Mouse (Mus musculus) embryo, embryonic 10.5 days (tissue): ENCODE measurements around the gene Med20.

ENCODE experiments used
- DNase-seq: peaks from one replicate; pipeline ENCODE4 v3.0.0-alpha.2; 2015; ENCODE audit warnings: low spot score

The Med20 gene

GRCm38 (mm10) chr17:47610849-47611660 is at the start of gene Med20, which contains the start of the genes Bysl and Gm20517:
Gene Med20 (plus strand): TSS chr17:47611582.
Gene Bysl (minus strand): TSS chr17:47611492.
Gene Gm20517 (plus strand): TSS chr17:47611589.
- DNase-seq: peak; percentile 98

DNA sequence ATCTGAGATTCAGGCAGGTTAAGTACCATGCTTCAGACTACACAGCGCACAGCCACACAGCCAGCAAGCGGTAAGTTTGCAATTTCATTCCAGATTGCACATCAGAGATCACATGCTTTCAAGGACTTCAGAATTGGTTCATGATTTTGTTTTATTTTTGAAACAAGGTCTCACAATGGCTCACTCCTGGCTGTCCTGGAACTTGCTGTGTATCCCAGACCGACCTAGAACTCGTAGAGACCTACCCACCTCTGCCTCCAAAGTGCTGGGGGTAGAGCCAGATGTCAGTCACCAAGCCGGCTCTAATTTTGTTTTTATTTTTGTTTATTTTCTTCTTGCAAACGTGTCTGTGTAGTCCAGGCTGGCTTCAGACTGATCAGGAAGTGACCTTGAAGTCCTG is 48.5 kb upstream of the Med20 start:
- DNase-seq: no peak

GRCm38 (mm10) chr17:47564612-47565011 is 46.8 kb upstream of the Med20 start:
- no peak for DNase-seq

- DNase-seq: peak; percentile 54
Measured at GRCm38 (mm10) chr17:47566133-47566532, 45.2 kb upstream of the Med20 start.

DNA sequence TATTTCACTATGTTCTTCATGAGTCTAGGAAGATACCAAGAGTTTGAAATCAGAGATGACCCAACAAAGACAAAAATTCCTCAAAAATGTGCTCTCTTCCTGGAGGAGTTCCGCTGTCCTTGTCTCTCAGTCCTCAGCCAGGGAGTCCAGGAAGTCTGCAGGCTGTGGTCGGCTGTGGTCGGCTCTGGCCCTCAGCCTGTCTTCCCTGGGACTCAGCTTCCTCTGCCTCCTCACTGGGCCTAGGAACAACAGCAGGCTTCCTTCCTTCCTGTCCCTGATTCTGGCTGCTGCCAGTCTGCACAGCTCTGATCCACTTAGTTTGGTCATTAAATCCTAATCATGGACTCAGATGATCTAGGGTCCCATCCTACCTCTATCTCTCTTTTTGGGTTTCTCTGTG is 44.1 kb upstream of the Med20 start:
- DNase-seq: no peak

GRCm38 (mm10) chr17:47568389-47568788 is 43.0 kb upstream of the Med20 start:
- no peak for DNase-seq

- peak; percentile 44 for DNase-seq
Measured at GRCm38 (mm10) chr17:47568951-47569527, 42.3 kb upstream of the Med20 start.

DNA sequence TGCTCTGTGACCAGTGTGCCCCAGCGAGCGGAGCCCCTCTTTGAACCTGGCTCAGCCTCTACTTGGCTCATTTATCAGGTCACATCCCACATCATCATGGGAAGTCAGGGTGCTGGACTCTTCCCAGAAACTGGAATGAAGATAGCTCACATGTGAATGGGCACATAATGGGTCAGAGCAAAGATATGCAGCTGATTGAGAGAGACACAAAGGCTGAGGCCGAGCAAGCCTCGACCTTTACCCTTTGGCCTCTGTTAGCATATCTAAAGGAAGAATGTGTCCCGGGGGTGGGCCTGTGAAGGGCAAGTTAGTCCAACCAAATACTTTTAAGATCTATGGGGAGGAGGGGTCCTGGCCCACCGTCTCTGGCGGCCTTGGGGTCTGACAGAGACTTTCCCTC is 39.8 kb upstream of the Med20 start:
- peak; percentile 88 for DNase-seq

- peak; percentile 6 for DNase-seq
Measured at GRCm38 (mm10) chr17:47572436-47572835, 38.9 kb upstream of the Med20 start.

DNA sequence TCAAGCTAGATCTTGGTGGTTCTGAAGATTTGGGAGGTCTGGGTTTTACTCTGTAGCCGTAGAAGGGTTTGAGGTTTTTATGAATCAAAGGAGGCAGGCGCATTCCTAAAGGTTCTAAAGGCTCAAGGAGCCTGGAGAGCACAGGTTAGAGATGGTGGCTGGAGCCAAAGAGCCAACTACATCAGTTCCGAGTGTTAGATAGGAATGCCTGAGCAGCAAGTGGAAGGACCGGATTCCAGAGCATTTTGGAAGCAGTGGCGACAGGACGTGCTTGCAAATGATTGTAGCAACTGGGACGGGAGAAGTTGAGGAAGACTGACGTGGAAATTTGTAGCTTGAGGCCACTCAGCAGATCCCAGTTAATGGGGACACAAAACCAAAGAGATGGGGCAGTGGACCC is 37.4 kb upstream of the Med20 start:
- DNase-seq: no peak

GRCm38 (mm10) chr17:47574830-47575229 is 36.6 kb upstream of the Med20 start:
- DNase-seq: no peak

- no peak for DNase-seq
Measured at GRCm38 (mm10) chr17:47578655-47579054, 32.7 kb upstream of the Med20 start.

- DNase-seq: no peak
Measured at GRCm38 (mm10) chr17:47580962-47581361, 30.4 kb upstream of the Med20 start.

- DNase-seq: no peak
Measured at GRCm38 (mm10) chr17:47588517-47588916, 22.9 kb upstream of the Med20 start.

DNA sequence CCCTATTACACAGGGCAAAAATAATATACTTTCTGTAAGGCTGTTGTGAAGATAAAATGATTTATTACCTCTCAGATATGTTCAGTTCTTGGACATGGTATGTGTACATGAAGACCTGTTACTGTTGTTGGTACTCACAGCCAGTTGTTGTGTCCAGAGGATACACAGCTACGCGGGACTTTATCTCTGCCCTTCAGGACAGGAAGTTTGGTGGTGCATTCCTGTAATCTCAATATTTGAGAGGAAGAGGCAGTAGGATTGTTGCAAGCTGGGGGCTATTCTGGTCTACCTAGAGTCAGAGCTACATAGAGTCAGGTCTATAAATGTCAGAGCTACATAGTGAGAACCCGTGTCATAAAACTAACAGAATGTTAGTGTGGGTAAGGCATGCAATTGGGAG is 20.3 kb upstream of the Med20 start:
- DNase-seq: no peak

DNA sequence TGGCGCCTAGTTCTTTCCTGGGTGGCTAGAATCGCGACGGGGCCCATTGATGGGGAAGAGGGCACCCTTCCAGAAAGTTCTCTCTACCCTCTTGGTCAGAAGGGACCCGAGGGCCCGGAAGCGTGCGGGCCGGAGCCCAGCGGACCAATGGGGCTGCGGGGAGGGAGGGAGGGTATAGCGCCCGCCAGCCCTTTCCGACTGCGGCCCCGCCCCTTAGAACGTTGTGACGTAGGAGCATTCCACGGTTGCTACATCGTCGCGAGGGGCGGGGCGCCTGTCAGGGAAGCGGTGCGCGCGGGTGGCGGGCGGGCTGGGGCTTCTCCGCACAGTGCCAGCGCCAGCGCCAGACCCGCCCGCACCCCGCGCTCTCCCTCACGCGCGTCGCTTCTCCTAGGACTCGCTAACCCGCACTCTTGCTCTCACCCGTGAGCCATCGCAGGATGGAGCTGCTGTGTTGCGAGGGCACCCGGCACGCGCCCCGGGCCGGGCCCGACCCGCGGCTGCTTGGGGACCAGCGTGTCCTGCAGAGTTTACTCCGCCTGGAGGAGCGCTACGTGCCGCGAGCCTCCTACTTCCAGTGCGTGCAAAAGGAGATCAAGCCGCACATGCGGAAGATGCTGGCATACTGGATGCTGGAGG is 18.0 kb upstream of the Med20 start:
- DNase-seq: peak; percentile 98

GRCm38 (mm10) chr17:47593854-47594182 is 17.6 kb upstream of the Med20 start:
- no peak for DNase-seq

GRCm38 (mm10) chr17:47594183-47594968 is 17.0 kb upstream of the Med20 start:
- peak; percentile 64 for DNase-seq

DNA sequence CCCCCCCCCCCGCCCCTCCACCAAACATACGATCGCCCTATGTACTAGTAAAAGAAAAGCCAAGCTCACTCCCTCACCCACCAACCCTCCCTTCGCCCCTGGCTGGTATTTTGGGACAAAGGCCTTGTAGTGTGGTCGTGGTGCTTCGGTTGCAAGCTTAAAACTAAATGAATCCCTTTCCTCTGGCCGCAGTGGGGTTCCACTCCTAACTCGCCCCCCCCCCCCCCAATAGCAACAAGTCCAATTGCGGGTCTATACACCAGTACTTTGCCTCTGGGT is 16.5 kb upstream of the Med20 start:
- no peak for DNase-seq

GRCm38 (mm10) chr17:47595248-47596161 is 15.9 kb upstream of the Med20 start:
- peak; percentile 89 for DNase-seq

DNA sequence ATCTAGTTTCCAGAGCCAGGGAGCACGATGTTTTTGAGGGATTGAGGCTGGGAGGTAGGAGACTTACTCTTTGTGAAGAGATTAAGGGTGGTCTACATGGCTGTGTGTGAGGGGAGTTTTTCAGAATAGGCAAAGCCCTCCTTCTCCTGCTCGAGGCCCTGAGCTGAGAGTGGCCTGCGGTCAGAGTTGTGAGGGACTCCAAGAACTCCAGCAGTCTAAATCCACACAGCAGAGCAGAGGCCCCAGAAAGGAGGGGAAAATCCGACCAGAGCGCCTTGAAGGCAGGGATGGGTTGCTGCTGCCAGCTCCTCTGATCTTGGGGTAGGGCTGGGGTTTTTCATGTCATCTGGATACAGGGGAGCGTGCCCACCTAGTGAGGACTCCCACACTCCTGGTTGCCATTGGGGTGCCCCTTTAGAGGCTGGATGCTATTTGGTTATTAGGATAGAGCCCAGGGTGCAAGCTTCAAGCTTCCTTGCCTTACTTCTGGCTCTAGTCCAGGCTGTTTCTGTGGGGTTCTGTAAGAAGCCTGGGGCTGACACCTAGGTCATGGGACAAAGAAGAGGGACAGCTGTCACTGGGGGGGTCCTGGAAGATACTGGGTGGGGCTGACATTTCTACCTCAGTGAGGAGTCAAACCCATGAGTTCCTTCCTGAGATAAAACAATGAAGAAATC is 15.1 kb upstream of the Med20 start:
- no peak for DNase-seq
